Mouse (Mus musculus): ENCODE measurements at regions not wholly inside any gene's neighbourhood (a gene's known extent, or its start where the extent isn't known, plus 50 kb on each side); places are given as distances from the start of the nearest gene placed in this dataset.
A peak's percentile ranks its signal among the peaks of the same experiment; 100 is the strongest.
"Not testable (repeated sequence)": the region's sequence is repeated elsewhere in the genome, so short reads cannot be mapped to it uniquely, and the experiment has no call there.

DNA sequence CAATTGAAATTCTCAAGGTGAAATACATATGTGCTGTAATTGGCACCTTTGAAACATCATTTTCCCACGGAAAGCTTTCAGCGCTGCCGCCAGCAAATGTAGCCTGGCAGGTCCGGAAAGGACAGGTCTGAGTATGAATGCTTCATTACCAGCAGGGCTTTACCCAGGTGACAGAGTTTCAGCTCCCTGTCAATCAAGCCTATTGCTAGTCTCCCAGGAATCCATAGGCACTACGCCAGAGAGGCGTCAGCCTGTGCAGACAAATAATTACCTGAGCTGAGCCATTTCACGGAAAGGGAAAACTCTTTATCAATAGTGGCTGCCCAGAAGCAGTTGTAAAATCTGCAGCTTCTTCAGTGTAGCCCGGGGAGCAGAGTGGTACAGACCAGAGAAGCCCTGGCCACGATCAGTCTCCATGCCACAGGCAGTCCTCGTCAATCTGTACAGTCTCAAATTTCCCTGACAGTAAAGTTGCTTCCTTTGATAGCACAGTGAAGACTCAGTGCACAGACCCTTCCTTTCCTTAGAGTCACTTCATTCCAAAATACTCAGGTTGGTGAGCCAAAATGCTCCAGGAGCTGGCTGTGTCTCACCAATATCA is 340.7 kb downstream of the Samd5 start:
- intact Hi-C loops (cut with DNase I) = no loop called here

GRCm38 (mm10) chr10:9331694-9332093 is 343.3 kb downstream of the Samd5 start:
- no peak for DNase-seq (ENCODE audit: extremely low spot score in 1 of 2, low spot score in 2 of 2)
- intact Hi-C loops (cut with DNase I) = no loop called here

More for the DNA sequence above, 340.7 kb downstream of the Samd5 start:
- no peak for DNase-seq (ENCODE audit: extremely low spot score in 1 of 2, low spot score in 2 of 2)

- no peak for DNase-seq (ENCODE audit: extremely low spot score in 1 of 2, low spot score in 2 of 2)
- intact Hi-C loops (cut with DNase I) = no loop called here
These were observed 346.7 kb downstream of the Samd5 start for GRCm38 (mm10) chr10:9328324-9328723.

GRCm38 (mm10) chr10:9327881-9328280 is 347.1 kb downstream of the Samd5 start:
- DNase-seq (ENCODE audit: extremely low spot score in 1 of 2, low spot score in 2 of 2) = peak in 1 of 2 experiments; percentile 21
- intact Hi-C loops (cut with DNase I) = not testable (repeated sequence)

GRCm38 (mm10) chr10:9312326-9312725 is 362.7 kb downstream of the Samd5 start:
- intact Hi-C loops (cut with DNase I) = no loop called here
- DNase-seq (ENCODE audit: extremely low spot score in 1 of 2, low spot score in 2 of 2) = no peak

DNA sequence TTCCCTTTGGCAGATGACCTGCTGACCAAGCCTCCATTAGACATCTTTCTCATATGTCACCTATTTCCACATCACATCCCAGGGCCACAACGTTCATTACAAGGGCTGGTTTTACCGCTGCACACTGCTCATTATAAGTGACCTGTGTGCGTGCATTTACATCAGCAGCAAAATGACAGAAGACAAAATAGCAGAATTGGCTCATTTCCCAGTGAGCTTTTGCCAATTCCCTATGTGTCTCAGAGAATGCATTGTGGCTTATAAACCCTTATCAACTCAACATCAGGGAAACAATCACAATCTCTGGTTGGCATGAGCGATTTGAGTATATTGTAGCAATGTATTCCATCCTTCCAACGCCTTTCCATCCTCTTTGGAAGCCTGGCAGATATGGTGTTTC is 364.7 kb downstream of the Samd5 start:
- intact Hi-C loops (cut with DNase I) = no loop called here
- DNase-seq (ENCODE audit: extremely low spot score in 1 of 2, low spot score in 2 of 2) = no peak

GRCm38 (mm10) chr10:9296055-9296454 is 379.0 kb downstream of the Samd5 start:
- DNase-seq (ENCODE audit: extremely low spot score in 1 of 2, low spot score in 2 of 2) = no peak
- intact Hi-C loops (cut with DNase I) = no loop called here

- intact Hi-C loops (cut with DNase I) = no loop called here
- DNase-seq (ENCODE audit: extremely low spot score in 1 of 2, low spot score in 2 of 2) = no peak
These were observed 379.7 kb downstream of the Samd5 start for GRCm38 (mm10) chr10:9295269-9295668.

GRCm38 (mm10) chr10:9294620-9295019 is 380.4 kb downstream of the Samd5 start:
- intact Hi-C loops (cut with DNase I) = no loop called here
- no peak for DNase-seq (ENCODE audit: extremely low spot score in 1 of 2, low spot score in 2 of 2)

DNA sequence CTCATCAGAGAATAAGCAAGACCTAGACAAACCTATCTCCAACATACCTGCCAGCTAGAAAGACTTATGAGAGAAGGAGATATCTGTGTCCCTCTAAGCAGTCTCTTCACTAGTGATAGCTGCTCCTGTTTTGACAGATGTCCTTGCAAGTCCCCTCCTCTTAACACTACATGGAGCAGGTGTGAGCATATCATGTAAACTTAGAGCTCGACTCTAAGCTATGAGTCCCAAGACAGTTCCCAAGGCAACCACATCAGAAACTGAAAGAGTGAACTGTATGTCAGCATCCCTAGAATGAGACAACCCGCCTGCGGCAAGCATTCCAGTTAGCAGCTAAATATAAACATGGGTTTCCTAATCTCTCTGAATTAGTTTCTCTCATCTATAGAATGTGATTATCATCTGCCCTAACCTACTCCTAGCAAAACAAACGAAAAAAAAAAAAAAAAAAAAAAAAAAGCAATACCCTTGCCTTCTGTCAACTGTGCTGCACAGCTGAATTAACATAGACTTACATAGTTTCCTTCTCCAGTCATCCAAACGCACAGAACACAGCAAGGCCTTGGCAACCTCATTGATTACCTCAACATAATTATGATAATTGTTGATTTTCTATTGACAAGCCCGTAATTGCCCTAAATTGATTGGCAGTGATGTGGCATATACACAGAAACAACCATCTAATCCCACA is 383.4 kb downstream of the Samd5 start:
- DNase-seq (ENCODE audit: extremely low spot score in 1 of 2, low spot score in 2 of 2) = no peak
- intact Hi-C loops (cut with DNase I) = no loop called here

GRCm38 (mm10) chr10:9272940-9273339 is 387.1 kb upstream of the Sash1 start:
- intact Hi-C loops (cut with DNase I) = no loop called here
- no peak for DNase-seq (ENCODE audit: extremely low spot score in 1 of 2, low spot score in 2 of 2)

GRCm38 (mm10) chr10:9272243-9272642 is 386.4 kb upstream of the Sash1 start:
- DNase-seq (ENCODE audit: extremely low spot score in 1 of 2, low spot score in 2 of 2) = peak in 1 of 2 experiments; percentile 11
- intact Hi-C loops (cut with DNase I) = no loop called here

- intact Hi-C loops (cut with DNase I) = no loop called here
- no peak for DNase-seq (ENCODE audit: extremely low spot score in 1 of 2, low spot score in 2 of 2)
These were observed 379.7 kb upstream of the Sash1 start for GRCm38 (mm10) chr10:9265528-9265927.

- intact Hi-C loops (cut with DNase I) = no loop called here
- DNase-seq (ENCODE audit: extremely low spot score in 1 of 2, low spot score in 2 of 2) = no peak
These were observed 378.6 kb upstream of the Sash1 start for GRCm38 (mm10) chr10:9264309-9265000.

GRCm38 (mm10) chr10:9258705-9259104 is 372.8 kb upstream of the Sash1 start:
- DNase-seq (ENCODE audit: extremely low spot score in 1 of 2, low spot score in 2 of 2) = no peak
- intact Hi-C loops (cut with DNase I) = no loop called here

GRCm38 (mm10) chr10:9252941-9253217 is 367.0 kb upstream of the Sash1 start:
- intact Hi-C loops (cut with DNase I) = no loop called here
- DNase-seq (ENCODE audit: extremely low spot score in 1 of 2, low spot score in 2 of 2) = no peak

DNA sequence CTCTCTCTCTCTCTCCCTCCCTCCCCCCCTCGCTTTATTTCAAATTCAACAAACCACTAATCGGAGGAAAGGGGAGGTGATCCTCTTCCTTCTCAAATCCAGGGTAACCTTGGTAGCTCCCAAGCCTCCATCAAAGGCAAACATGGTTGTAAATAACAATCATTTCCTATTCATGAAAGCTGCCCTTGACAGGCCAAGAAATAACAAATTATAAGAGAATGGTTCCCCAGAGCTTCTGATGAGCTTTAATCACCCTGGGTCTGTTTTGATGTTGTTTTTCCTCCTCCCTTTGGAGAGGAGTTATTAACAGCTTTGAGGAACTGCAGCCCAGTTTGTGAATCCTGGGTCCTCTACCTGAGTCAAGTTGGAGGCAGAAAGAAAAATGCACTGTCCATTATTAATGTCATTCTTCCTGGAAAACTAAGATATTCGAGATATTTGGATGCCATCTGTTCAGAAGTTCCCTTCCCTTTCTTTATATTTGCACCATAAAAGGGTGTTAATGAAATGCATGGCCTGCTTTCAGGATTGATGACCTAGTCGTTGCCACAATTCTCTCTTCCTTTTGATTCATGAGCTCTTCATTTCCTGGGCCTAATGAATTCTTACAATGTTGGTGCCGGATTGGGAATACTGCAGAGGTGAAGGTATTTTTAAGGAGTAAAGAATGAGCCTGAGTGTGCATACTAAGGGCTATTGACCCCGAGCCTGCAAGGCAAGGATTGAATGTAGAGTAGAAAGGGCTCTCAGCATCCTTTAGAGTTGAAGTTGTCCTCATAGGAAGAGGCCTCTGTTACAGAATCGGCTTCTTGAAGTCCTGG is 366.5 kb upstream of the Sash1 start:
- intact Hi-C loops (cut with DNase I) = no loop called here
- DNase-seq (ENCODE audit: extremely low spot score in 1 of 2, low spot score in 2 of 2) = no peak

DNA sequence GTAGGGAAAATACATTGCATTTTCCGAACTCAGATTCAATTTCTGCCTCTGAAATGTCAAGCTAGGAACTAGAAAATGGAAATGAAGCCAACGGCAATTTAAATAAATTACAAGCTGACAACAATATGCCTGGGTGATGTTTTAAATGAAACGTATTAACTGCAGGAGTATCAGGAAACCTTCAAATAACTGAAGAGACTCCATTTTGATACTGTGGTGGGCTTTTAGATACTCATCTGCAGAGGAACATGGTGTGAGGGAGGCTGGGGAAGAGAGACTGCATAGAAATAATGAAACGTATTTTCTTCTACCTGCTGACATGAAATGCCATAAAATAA is 357.4 kb upstream of the Sash1 start:
- no peak for DNase-seq (ENCODE audit: extremely low spot score in 1 of 2, low spot score in 2 of 2)
- intact Hi-C loops (cut with DNase I) = no loop called here

DNA sequence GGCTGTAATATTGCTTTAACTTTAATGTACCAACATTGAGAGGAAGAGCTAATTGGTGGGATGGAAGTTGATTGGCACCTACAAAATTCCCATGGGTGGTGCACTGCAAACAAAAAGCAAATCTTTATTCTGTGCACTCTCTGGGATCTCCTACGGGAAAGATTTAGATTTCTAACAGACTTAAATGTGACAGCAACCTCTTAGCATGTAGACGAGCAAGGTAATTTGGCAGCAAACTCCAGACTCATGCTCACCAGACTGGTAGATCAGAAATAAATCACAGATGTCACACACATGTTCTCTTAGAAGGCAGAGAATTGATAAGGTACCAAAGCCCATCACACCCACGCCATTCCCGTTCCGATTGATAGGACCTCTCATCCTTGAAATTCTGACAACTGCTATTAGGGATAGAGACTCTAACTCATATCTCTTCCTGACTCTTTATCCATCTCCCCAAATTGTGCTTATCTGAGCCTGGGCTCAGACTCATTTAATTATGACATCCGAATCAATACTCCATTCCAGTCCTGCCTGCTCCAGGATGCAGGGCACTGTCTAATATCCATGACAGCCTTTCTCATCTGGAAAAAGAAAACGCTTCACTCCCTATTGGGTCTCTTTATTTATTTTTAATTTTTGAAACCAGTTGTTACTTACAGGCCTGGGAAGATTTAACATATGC is 356.9 kb upstream of the Sash1 start:
- intact Hi-C loops (cut with DNase I) = no loop called here
- DNase-seq (ENCODE audit: extremely low spot score in 1 of 2, low spot score in 2 of 2) = no peak
